Mouse (Mus musculus) embryonic facial prominence, embryonic 11.5 days (tissue): ENCODE measurements around the gene Colq. TPM values are rescaled to one million over a fixed set of nuclear protein-coding genes. Genes with fewer than 3 reads are reported as not detected.

Experiments used
- ATAC-seq: fragments of 200-750 bp; cut with Nextera tagmentation; replicated peaks from 2 replicates; pipeline ENCODE4 v1.8.0; 2017; ENCODE audit warnings: low read depth; ENCODE audit not compliant: insufficient number of reproducible peaks, low FRiP score, low TSS enrichment
- DNase-seq: peaks from one replicate; pipeline ENCODE4 v3.0.0-alpha.2; 2015; ENCODE audit warnings: low spot score
- H3K27ac ChIP-seq: fragments of 300-500 bp; sonication (generic); replicated peaks from 2 replicates; pipeline ENCODE4 v1.5.1; 2014; ENCODE audit warnings: mild to moderate bottlenecking, low read depth, low read length, control low read depth
- H3K27me3 ChIP-seq: fragments of 300-500 bp; sonication (generic); 2 replicates; pipeline ENCODE4 v1.6.1; 2014; ENCODE audit warnings: mild to moderate bottlenecking, low read length, moderate library complexity, mixed read lengths; ENCODE audit not compliant: control insufficient read depth, insufficient read depth
- H3K36me3 ChIP-seq: fragments of 300-500 bp; sonication (generic); replicated peaks from 2 replicates; pipeline ENCODE4 v1.6.1; 2014; ENCODE audit warnings: low read depth, mild to moderate bottlenecking, low read length, moderate library complexity, mixed read lengths; ENCODE audit not compliant: control insufficient read depth, insufficient read depth
- H3K4me1 ChIP-seq: fragments of 300-500 bp; sonication (generic); 2 replicates; pipeline ENCODE4 v1.6.1; 2014; ENCODE audit warnings: low read length, mixed read lengths; ENCODE audit not compliant: control insufficient read depth, insufficient read depth
- H3K4me2 ChIP-seq: fragments of 300-500 bp; sonication (generic); 2 replicates; pipeline ENCODE4 v1.6.1; 2014; ENCODE audit warnings: low read depth, mild to moderate bottlenecking, control low read depth, low read length, moderate library complexity
- H3K4me3 ChIP-seq: fragments of 300-500 bp; sonication (generic); 2 replicates; pipeline ENCODE4 v1.5.1; 2014; ENCODE audit warnings: low read depth, low read length, control low read depth
- H3K9ac ChIP-seq: fragments of 300-500 bp; sonication (generic); replicated peaks from 2 replicates; pipeline ENCODE4 v1.6.1; 2014; ENCODE audit warnings: mild to moderate bottlenecking, control low read depth, low read length
- H3K9me3 ChIP-seq: fragments of 300-500 bp; sonication (generic); replicated peaks from 2 replicates; pipeline ENCODE4 v1.6.1; 2016; ENCODE audit warnings: mild to moderate bottlenecking, low read length, inconsistent platforms, mixed read lengths; ENCODE audit not compliant: control insufficient read depth
- WGBS: fragments of 180-500 bp; shearing (Covaris S2); extraction: QIAGEN DNeasy Blood & Tissue Kit; methylation state at CpG from one replicate; pipeline ENCODE4 v1.1.7; 2014; 5-methylcytosine and 5-hydroxymethylcytosine counted together
- polyA plus RNA-seq: library from polyadenylated mRNA; unstranded; fragments of >200 nt; fragmentation: Nextera tagmentation; extraction: Ambion mirVana; gene quantifications from 2 replicates; pipeline ENCODE4 v1.2.1, GENCODE M21; 2014

The Colq gene
- polyA plus RNA-seq, 1 experiment from 2014 or later: 0.86 TPM

DNA sequence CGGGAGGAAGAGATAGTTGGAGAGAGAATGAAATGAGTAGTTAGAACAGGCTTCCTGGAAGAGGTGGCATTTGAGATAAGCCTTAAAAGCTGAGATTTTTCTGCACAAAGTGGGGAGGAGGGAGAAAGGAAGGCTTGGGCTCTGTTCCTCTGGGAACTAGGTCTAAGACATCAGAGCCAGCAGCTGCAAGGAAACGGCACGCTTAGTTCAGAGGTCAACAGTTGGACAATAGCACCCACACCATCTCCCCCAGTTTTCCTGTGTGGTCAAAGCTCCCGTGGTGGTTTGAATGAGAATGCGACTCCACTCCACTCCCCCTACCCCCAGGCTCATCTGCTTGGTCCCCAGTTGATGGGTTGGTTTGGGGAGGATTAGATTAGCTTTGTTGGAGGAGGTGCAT, 31.9 kb downstream of the Colq start:
- no peak for DNase-seq
- no peaks in the 10 kb centered on the region for H3K9me3 ChIP-seq
- no peaks in the 10 kb centered on the region for H3K4me1 ChIP-seq
- H3K9ac ChIP-seq: no peak overlapping the region
- H3K4me2 ChIP-seq: no peak overlapping the region
- no peaks in the 10 kb centered on the region for H3K27me3 ChIP-seq
- ATAC-seq: no peak
- H3K36me3 ChIP-seq: no peaks in the 10 kb centered on the region
- WGBS: 62% methylated on average over 5 of the region's 5 CpGs
- no peak overlapping the region for H3K27ac ChIP-seq
- no peak overlapping the region for H3K4me3 ChIP-seq

DNA sequence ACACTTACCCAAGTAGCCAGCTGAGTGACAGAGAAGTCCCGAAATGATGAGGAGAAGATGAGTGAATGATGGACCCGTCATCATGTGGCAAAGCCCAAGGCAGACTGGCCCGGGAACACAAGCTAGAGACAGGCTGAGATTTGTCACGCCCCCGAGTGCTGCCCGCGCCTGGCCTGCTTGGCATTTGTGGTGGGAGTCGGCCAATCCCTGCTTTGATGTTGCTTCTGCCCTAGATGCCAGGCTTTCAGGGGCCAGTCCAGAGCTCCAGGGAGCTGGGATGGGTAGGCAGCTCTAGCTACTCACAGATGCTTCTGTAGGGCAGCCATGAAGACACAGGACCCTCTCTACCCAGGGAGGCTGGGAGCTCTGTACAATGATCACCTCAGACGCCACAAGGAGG, 33.4 kb downstream of the Colq start:
- Histone ChIP-seq H3K4me3 (no peak overlapping the region), H3K9ac (no peak overlapping the region), H3K27me3 (no peaks in the 10 kb centered on the region), H3K9me3 (no peaks in the 10 kb centered on the region), H3K36me3 (no peaks in the 10 kb centered on the region), H3K4me2 (no peak overlapping the region), H3K4me1 (no peaks in the 10 kb centered on the region), H3K27ac (no peak overlapping the region)
- no peak for ATAC-seq
- DNase-seq: no peak
- 82% methylated on average over 9 of the region's 9 CpGs for WGBS

DNA sequence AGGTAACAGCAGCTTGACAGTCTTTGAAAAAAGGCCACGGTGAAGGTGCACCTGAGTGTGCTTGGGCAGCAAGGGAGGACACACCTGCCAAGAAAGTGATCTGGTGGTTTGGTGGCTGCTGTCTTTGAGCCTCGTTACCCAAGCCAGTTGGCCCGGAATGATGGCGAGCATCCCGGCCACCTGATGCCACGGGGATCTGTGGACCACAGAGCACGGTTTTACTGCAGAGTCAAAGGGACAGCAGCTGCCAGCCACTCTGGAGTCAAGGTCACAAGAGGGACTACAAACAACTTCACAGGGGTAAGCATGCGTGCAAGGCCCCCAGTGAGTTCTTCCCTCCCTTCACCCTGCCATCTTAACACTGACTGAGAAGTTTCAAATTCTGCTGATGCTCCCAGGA, 33.9 kb downstream of the Colq start:
- 83% methylated on average over 8 of the region's 8 CpGs for WGBS
- H3K36me3 ChIP-seq: no peaks in the 10 kb centered on the region

DNA sequence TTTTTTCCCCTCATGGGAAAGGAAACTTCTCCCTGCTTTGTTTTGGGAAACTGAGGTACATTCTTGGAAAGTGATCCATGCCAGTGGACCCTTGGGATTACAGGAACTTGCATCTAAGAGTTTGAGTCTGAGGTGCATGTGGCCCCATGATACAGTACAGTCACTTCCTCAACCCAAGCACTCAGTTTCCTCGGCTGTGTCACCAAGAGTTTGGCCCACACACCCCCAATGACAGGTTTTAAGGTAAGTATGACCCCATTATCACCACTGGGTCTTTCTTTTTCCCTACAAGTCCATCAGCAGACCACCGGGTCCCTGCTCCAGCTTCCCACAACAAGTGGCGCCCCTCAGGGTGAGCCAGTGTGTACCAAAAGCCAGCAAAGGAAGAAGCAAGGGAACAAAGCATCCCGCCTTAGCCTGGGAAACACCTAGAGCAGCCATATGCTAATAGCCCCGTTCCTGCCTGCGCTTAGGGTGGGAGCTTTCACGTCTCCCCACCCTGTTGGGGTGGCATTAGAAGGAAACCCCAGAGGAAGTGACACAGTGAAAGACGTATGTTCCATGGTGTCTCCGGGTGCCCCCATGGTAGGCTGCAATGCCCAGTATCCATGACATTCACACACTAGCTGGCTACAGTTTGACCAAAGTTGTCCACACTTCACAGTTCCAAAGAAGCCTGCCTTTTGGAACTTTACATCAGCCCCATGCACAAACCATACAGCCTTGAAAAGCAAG, 34.5 kb downstream of the Colq start:
- 81% methylated on average over 9 of the region's 9 CpGs for WGBS
- ATAC-seq: no peak
- H3K9ac ChIP-seq: no peak overlapping the region
- no peak overlapping the region for H3K4me2 ChIP-seq
- H3K4me3 ChIP-seq: no peak overlapping the region
- H3K9me3 ChIP-seq: no peaks in the 10 kb centered on the region
- H3K27me3 ChIP-seq: no peaks in the 10 kb centered on the region
- no peak overlapping the region for H3K27ac ChIP-seq
- no peaks in the 10 kb centered on the region for H3K36me3 ChIP-seq
- no peak for DNase-seq
- no peaks in the 10 kb centered on the region for H3K4me1 ChIP-seq

More for the DNA sequence above, 33.9 kb downstream of the Colq start:
- H3K9ac ChIP-seq: no peak overlapping the region
- no peak overlapping the region for H3K4me3 ChIP-seq
- DNase-seq (no peak), ATAC-seq (no peak)
- H3K4me2 ChIP-seq: no peak overlapping the region
- H3K27ac ChIP-seq: no peak overlapping the region
- H3K9me3 ChIP-seq: no peaks in the 10 kb centered on the region
- H3K27me3 ChIP-seq: no peaks in the 10 kb centered on the region
- no peaks in the 10 kb centered on the region for H3K4me1 ChIP-seq

DNA sequence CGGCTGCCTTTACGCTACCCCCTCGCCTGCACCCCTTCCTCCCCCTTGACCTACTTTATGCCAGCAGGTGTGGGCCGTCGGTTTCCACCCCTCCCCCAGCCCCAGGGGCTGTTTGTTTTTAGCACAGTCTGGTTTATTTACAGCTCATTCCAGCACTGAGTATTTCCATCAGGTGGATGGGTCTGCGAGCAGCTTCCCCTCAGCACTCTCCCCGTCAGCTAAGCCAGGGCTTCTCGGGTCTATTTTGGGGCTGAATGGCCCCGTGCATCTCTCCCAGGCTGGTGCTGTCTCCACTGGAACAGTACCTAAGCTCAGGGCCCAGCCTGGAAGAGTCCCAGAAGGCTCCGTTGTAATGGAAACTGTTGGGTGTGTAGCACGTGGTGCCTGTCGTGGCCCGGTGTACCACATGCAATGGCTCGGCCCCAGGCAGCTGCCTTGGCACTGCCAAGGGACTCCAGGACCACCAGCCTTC, 35.1 kb downstream of the Colq start:
- H3K4me3 ChIP-seq: no peak overlapping the region
- no peak overlapping the region for H3K4me2 ChIP-seq
- ATAC-seq: no peak
- DNase-seq: no peak
- H3K9me3 ChIP-seq: no peaks in the 10 kb centered on the region
- H3K4me1 ChIP-seq: no peaks in the 10 kb centered on the region
- WGBS: 69% methylated on average over 14 of the region's 14 CpGs
- no peak overlapping the region for H3K27ac ChIP-seq
- no peak overlapping the region for H3K9ac ChIP-seq
- no peaks in the 10 kb centered on the region for H3K36me3 ChIP-seq
- H3K27me3 ChIP-seq: no peaks in the 10 kb centered on the region

DNA sequence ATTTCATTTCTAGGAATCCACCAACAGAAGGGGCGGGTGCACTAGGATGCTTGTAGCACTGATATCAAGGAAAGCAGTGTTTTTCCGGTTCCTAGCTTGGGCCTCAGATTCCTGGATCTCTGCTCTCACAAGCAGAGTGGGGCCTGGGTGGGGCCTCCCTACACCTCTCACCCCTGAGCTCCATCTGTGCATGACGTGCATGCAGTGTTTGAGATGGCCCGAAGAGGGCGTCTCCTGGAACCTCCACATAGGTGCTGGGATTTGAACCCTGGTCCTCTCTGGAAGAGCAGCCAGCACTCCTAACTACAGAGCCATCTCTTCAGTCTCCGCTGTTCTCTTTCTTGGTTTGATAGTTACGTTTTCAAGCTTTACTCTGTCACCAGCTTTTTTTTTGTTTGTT, 36.1 kb downstream of the Colq start:
- DNase-seq (no peak), ATAC-seq (no peak)
- Histone ChIP-seq H3K4me3 (no peak overlapping the region), H3K9me3 (no peaks in the 10 kb centered on the region), H3K4me2 (no peak overlapping the region), H3K36me3 (no peaks in the 10 kb centered on the region), H3K9ac (no peak overlapping the region), H3K27ac (no peak overlapping the region), H3K27me3 (no peaks in the 10 kb centered on the region), H3K4me1 (no peaks in the 10 kb centered on the region)
- 91% methylated on average over 7 of the region's 7 CpGs for WGBS

DNA sequence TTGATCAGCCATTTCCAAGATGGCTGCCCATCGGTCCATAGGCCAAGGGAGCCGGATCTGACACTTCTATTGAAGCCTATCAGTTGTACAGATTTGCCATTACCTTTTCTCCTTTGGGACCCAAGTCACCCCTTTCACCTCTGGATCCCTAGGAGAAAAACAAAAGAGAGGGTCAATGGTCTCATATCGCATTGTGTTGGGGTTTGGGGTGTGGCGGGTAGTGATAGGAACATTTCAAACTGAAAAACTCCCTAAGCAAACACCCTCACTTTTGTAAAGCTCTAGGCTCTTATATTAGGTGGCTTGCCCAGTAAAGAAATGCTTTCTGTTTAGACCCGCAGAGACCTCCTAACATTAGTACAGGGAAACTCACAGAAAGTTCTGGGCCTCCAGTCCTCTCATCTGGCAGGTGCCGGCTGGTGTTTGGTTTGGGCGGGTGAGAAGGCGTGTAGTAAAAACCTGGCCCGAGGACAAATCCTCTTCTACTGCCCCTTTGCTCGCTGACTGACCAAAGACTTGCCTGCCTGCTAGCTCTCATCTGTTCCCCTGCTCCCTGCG, 47.2 kb downstream of the Colq start:
- Histone ChIP-seq H3K4me3 (no peak overlapping the region), H3K9me3 (no peaks in the 10 kb centered on the region), H3K36me3 (no peaks in the 10 kb centered on the region), H3K27me3 (no peaks in the 10 kb centered on the region), H3K4me1 (no peaks in the 10 kb centered on the region), H3K27ac (no peak overlapping the region), H3K9ac (no peak overlapping the region), H3K4me2 (no peak overlapping the region)
- ATAC-seq (no peak), DNase-seq (no peak)
- 71% methylated on average over 11 of the region's 11 CpGs for WGBS

DNA sequence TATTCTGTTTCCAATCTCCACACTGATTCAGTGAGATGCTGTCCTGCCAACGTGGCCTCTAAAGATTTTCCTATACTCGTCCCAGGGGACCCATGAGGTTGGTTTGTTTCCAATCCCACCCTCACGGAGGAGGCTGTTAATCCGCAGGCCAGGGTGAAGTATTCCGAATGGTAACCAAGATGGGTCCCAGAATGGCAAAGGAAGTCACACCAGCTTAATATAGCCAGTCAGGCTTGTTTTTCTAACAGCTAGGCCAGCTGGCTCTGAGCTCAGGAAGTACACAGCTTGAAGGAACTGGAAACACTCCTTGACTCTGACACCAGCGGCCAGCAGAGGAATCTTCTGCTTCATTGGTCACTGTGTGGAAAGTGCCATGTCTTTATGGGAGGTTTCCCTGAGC, 53.8 kb downstream of the Colq start:
- ATAC-seq: no peak
- no peaks in the 10 kb centered on the region for H3K36me3 ChIP-seq
- no peaks in the 10 kb centered on the region for H3K27me3 ChIP-seq
- DNase-seq: no peak
- H3K4me3 ChIP-seq: no peak overlapping the region
- H3K27ac ChIP-seq: no peak overlapping the region
- no peaks in the 10 kb centered on the region for H3K9me3 ChIP-seq
- H3K9ac ChIP-seq: no peak overlapping the region
- WGBS: 84% methylated on average over 6 of the region's 6 CpGs
- H3K4me2 ChIP-seq: no peak overlapping the region
- H3K4me1 ChIP-seq: peaks cover 2% of the 10 kb centered on the region; the same call in 1 of the 2 replicates
